Mouse (Mus musculus) adrenal gland, postnatal 4 days (tissue): ENCODE results near the gene Cdkal1. TPM values are rescaled to one million over a fixed set of nuclear protein-coding genes. Genes with fewer than 3 reads are reported as not detected.

ENCODE experiments used
- DNase-seq, 2 experiments: peaks; one replicate each; pipeline ENCODE4 v3.0.0; 2021 to 2022; ENCODE audit warnings: low spot score in 2 of 2, mixed read lengths in 2 of 2
- total RNA-seq, 2 experiments: library from RNA; stranded (reverse); gene quantifications; 2 replicates each; pipeline ENCODE4 v1.2.3; 2021

The Cdkal1 gene
- total RNA-seq, 2 experiments from 2014 or later, result 31.9 to 34.3 TPM

DNA sequence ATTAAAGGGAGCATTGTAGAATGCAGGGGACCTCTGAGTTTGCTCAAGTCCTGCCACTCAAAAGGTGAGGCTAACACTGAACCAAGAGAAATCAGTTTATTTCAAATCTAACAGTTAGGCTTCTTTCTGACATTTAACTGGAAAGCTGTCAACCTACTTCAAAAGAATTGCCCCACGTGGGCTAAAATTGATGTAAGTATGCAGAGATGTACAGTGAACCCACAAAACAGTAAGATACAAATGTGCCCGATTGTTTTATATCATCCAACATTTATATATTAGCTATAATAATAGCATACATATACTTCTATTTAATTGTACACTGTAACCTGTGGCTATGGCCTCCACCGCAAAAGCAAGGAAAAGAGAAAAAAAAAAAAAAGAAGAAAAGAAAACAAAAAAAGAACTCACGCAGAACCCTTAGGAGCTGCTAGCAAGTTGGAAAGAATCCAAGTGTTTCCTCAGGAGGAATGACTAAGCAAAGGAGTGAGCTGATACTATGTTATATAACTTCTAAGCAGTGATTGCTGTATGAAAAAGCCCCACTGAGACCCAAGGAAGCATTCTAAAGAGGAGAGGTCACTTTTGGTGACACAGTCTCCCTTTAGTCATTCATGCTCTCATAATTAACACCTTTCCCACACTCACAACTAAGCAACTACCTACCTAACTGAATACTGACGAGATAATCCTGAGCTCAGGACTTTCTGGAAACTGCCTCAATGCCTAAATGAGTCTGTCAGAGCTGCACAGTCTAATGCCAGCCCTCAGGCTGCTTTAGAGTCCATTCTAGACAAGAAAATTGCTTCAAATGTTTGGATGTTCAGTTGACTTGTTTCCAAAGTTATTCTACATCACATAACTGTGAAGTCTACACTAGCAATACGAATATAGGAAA lies 352.1 kb downstream of the Cdkal1 start:
- DNase-seq, result no peak

- no peak for DNase-seq
These were observed 352.9 kb downstream of the Cdkal1 start for GRCm38 (mm10) chr13:29502481-29503146.

DNA sequence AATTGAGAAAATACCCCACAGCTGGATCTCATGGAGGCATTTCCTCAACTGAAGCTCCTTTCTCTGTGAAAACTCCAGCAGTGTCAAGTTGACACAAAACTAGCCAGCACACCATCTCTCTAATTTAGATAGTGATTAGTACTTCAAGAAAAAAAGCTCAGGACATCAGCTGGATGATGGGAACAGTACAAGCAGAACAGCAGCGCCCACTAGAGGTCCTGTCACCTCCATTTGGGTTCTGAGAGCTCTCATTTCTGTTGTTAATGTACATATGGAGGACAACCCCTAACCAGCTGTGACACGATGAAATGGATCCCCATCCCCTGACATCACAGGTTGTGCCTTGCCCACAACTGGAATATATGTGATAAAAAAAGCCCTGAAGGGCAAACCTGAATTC lies 354.3 kb downstream of the Cdkal1 start:
- DNase-seq, result no peak

DNA sequence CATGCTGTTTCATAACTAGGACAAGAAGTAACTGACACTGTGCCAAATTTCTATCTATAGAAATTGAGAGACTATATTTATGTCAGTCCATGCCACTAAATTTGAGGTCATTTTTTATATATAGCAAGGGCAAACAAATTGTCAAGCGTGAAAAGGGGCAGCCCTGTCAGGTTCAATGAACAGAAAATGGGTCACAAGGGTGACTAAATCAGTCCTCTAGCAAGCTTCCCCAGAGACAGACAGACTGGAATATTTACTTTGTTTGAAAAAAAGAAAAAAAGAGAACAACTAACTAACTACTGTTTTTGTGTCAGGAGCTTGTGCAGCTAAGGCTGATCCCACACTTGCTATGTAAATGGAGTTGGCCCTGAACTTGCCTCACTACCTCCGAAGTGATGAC lies 355.7 kb downstream of the Cdkal1 start:
- DNase-seq, result no peak

DNA sequence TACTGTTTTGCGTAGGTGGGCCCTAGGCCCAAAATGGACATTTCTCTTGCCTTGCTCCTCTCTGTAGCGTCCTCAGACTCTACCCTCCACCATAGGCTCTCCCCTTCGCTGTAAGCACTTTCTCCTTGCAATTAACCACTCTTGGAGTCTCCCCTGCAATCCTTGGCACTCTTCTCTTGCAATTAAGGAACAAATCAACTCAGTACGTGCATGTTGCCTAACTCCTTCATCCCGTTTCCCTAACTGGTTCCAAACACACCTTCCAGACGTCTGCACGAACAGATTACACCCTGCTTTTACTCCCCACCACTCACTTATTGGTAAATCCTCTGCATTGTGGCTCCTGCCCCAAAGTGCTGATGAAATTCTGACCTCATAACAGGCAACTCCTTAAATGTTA lies 358.2 kb downstream of the Cdkal1 start:
- no peak for DNase-seq

DNA sequence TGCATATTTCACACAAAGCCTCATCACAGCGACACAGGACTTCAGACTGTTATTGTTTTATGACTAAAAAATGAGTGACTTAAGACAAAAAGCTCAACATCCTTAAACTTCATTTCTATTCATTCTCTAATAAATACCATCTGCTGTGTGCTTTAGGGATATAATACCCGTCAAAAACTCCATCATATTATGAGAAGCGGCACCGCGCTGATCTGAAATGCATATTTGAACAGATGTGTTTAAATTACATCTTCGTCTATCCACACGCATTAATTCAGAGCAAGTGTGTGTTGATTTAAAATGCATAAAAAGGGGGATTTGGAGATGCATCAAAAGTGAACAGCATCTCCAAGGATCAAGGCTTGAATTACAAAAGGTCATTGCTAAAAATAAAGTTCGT lies 365.1 kb downstream of the Cdkal1 start:
- DNase-seq, result no peak

- no peak for DNase-seq
These were observed 366.0 kb downstream of the Cdkal1 start for GRCm38 (mm10) chr13:29489476-29489875.

GRCm38 (mm10) chr13:29486709-29487108 lies 368.8 kb downstream of the Cdkal1 start:
- DNase-seq, result no peak

GRCm38 (mm10) chr13:29483950-29484349 lies 371.5 kb downstream of the Cdkal1 start:
- DNase-seq, result no peak

DNA sequence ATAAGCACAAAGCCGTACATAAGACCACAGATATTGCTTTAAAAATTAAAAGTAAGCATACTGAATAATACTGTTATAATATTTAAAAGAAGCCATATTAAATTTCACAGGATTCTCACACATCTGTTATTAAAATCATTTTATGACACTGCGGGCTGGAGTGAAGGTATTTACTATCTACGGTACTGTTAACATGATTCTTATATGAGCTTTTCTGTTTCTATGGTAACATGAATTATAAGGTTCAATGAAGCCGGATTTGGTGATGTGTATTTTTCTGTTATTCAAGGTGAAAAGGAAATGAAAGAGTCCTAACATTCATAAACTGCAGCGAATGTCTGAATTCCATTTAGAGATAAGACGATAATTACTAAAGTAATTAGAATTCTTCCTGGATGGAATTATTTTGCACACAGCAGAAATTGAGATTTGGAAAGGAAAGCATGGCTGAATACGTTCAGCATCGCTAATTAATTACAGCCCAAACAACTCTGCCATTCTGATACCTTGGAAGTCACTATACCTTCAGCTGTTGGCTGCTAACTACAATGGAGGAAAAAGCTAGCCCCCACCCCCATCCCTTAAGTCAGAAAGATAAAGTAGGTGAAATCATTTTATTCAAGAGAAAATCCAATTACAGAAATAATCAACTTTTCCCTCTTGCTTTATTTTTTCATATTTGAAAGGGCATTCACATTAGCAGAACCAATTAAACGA lies 373.2 kb downstream of the Cdkal1 start:
- no peak for DNase-seq

DNA sequence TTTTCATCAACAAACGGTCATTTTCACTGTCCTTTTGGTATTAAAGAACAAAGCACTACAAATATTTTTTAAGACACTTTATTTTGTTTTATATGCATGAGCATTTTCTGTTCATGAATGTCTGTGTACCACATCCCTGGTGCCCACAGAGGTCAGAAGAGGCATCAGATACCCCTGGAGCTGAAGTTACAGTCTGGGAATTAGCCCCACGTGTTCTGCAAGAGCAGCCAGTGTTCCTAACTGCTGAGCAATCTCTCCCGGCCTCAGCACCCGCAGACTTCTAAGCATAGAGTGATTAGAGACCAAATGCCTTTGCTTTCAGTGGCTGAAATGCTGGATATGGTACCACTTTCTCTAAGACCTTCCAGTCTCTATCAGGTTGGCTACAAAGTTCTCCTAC lies 379.1 kb downstream of the Cdkal1 start:
- no peak for DNase-seq

- DNase-seq, result no peak
These were observed 381.2 kb downstream of the Cdkal1 start for GRCm38 (mm10) chr13:29474301-29474700.

GRCm38 (mm10) chr13:29473779-29474178 lies 381.7 kb downstream of the Cdkal1 start:
- DNase-seq, result no peak

DNA sequence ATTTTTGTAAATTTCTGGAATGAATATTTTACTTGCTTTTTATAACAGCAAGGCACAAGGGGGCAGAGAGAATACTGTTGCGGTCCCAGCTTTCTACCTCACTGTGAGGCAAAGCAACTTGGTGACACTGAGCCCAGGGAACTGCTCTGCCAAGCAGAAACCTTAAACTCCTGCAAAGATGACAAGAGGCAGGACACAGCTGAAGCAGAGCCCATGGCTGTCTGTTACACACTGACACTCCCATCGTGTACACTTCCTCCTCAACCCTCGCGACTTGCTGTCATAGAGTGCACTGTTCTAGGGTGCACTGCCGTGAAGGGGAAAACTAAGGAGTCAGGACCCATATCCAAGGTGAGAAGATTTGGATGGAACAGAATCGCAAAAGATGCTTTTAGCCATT lies 393.2 kb downstream of the Cdkal1 start:
- no peak for DNase-seq

- DNase-seq, result no peak
These were observed 394.7 kb downstream of the Cdkal1 start for GRCm38 (mm10) chr13:29460741-29461140.

GRCm38 (mm10) chr13:29458385-29458784 lies 397.1 kb downstream of the Cdkal1 start:
- DNase-seq, result no peak

- no peak for DNase-seq
These were observed 418.4 kb downstream of the Cdkal1 start for GRCm38 (mm10) chr13:29437067-29437466.

GRCm38 (mm10) chr13:29434726-29435125 lies 420.7 kb downstream of the Cdkal1 start:
- no peak for DNase-seq

- no peak for DNase-seq
These were observed 424.6 kb downstream of the Cdkal1 start for GRCm38 (mm10) chr13:29430919-29431318.

DNA sequence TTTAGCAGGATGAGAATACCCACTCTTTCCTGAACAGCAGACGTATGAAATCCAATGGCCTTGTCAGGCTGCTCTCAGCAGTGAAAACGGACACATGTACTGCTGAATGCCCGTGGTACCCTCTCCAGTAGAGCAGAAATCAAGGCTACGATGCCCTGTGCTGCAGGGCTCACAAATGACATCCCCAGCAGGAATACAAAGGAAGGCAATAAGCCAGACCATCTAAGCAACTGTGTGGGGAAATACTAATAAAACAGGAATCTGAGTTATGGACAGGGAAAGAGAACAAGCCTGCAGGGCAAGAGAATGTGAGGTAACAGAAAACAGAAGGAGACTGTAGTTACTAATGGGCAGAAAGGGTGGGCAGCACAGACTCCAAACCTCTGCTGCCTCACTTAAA lies 425.6 kb downstream of the Cdkal1 start:
- no peak for DNase-seq

DNA sequence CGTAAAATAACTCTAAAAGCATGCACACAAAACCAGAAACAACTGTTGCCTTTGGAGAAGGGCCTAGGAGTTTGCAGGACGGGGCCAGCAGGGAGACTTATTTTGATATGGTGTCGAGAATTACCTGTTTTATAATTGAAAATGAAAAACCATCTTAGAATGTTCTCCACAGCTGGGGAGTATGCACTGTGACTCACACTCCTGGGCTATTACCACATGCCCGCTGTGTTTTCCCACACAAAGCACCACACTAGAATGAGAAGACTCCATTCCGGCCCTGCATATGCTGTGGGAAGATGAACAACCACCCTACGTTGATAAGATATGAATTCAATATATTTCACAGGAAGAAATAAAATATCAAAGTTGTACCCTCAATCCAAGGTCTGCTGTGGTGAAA lies 426.3 kb downstream of the Cdkal1 start:
- no peak for DNase-seq
